ENCODE assay signal across 8 mouse cellular contexts in the genomic region with DNA sequence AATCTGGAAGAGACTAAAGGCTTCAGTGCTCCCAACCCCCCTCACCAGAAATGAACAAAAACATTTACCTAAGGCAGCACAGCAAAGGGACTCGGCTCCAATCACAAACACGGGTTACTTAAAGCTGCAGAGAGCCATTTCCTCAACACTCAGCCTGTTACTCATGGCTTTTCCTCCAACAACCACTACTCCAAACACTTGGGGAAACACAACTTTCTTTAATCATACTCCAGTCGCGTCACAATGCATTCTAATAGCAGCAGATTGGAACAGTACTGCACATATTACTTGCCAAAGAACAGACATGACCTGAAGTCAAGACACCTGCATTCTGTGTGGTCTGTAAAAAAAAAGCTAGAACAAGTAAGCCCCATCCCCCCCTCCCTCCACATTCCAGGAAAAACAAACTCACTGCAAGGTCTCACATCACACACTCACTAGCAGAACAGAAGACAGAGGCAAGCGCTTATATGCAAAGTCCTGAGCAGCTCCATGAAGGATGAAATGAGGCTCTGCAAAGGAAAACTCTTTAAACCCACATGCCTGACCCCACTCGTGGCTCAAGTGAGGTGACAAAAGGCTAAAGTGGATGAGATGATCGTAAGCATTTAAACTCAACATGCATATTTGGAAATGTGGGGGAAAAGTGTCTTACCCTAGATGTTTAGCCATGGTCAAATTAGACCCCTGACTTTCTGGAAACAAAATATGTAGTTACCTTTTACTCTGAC. TPM values are rescaled to one million over a fixed set of nuclear protein-coding genes. Genes with fewer than 3 reads are reported as not detected.
DNase-seq lines count a peak whose midpoint lies in the region; ATAC-seq lines count a peak whose summit lies in the region.

No protein-coding gene starts in this region.

- peaks cover 25% of the 10 kb centered on the region for H3K4me1 ChIP-seq in lung, embryonic 15.5 days

- 4% methylated on average over 7 of the region's 7 CpGs for WGBS in lung, embryonic 15.5 days

- H3K27me3 ChIP-seq in lung, embryonic 15.5 days: no peaks in the 10 kb centered on the region

- peak overlapping the region; percentile 71 for H3K9ac ChIP-seq in lung, embryonic 15.5 days

- peaks cover 44% of the 10 kb centered on the region for H3K36me3 ChIP-seq in lung, embryonic 15.5 days

- H3K9me3 ChIP-seq in lung, embryonic 15.5 days: no peaks in the 10 kb centered on the region

- no peak for ATAC-seq in lung, embryonic 15.5 days (ENCODE audit: borderline replicate concordance, extremely low read depth, low FRiP score, low TSS enrichment)
- ATAC-seq in activated CD4-positive, CD25-positive, alpha-beta regulatory T cell, adult 4 months: no peak

- H3K27ac ChIP-seq in lung, embryonic 15.5 days: peak overlapping the region; percentile 51

- peak overlapping the region; percentile 67 for H3K4me2 ChIP-seq in lung, embryonic 15.5 days

- H3K4me3 ChIP-seq in lung, embryonic 15.5 days: peak overlapping the region; percentile 86

- DNase-seq in lung, adult 18-20 months: no peak
- peak; percentile 36 for DNase-seq in embryo, embryonic 10 days (ENCODE audit: low spot score)
- peak; percentile 17 for DNase-seq in heart, postnatal 4 days
- peak; percentile 22 for DNase-seq in lung, postnatal 14 days
- DNase-seq in adipocyte (ENCODE audit: low spot score): no peak
- no peak for DNase-seq in adrenal gland, postnatal 4 days (ENCODE audit: low spot score in 2 of 2)

RNA-seq across cellular contexts. Expression of a gene that starts 26.3 kb away (rescaled TPM):
- polyA plus RNA-seq in lung, embryonic 15.5 days (2015; fragmentation: Nextera tagmentation; extraction: Ambion mirVana): 76.1 and 83.6 TPM in 2 replicates
- 10 to 100 TPM; 60.6 to 69.0 TPM for total RNA-seq in heart, postnatal 4 days (2021)
- polyA plus RNA-seq in activated CD4-positive, CD25-positive, alpha-beta regulatory T cell, adult 4 months (2017; shearing (Covaris generic)): 10 to 100 TPM in 1 of 2 experiments, 1 to 10 TPM in 1; 8.4 to 16.8 TPM
- total RNA-seq in adrenal gland, postnatal 4 days (2021): 100 to 1,000 TPM; 105 to 110 TPM

RNA-seq across cellular contexts. Expression of a gene that starts 56.8 kb away (rescaled TPM):
- 47.2 and 54.9 TPM in 2 replicates for polyA plus RNA-seq in lung, embryonic 15.5 days (2015; fragmentation: Nextera tagmentation; extraction: Ambion mirVana)
- total RNA-seq in heart, postnatal 4 days (2021): 10 to 100 TPM; 78.7 to 79.6 TPM
- not detected for polyA plus RNA-seq in activated CD4-positive, CD25-positive, alpha-beta regulatory T cell, adult 4 months (2017; shearing (Covaris generic))
- 100 to 1,000 TPM; 277 to 287 TPM for total RNA-seq in adrenal gland, postnatal 4 days (2021)

Comparison
In these comparisons a context has a peak if more than half of its experiments do, and no peak if none do; other contexts are left out.
1. DNase-seq: peak in embryo, embryonic 10 days (single experiment), heart, postnatal 4 days (single experiment) and lung, postnatal 14 days (single experiment); none in lung, adult 18-20 months (0 of 2), adipocyte (single experiment) and adrenal gland, postnatal 4 days (0 of 2).